Mouse (Mus musculus): ENCODE data around the gene Pabpn1.
A peak's percentile ranks its signal among the peaks of the same experiment; 100 is the strongest.

The Pabpn1 gene

DNA sequence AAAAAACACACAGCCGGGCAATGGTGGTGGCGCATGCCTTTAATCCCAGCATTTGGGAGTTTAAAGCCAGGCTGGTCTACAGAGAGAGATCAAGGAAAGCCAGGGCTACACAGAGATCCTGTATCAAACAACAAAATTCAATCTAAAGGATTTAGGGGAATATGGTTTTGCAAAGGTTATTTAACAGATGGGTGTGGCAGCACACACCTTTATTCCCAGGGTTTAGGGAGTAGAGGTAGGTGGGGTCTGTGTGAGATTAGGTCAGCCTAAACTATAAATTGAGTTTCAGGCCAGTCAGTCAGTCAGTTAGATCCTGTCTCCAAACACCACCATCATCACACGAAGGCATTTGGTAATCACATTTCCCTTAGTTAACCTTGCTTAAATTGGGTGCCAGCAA lies at the start of gene Pabpn1:
Gene Pabpn1, plus strand, starts transcription at position 301 of the 400 bp plus-strand sequence.
- DNase-seq, result no peak

GRCm38 (mm10) chr14:54843461-54843860 lies 48.8 kb upstream of the Pabpn1 start:
- no peak for DNase-seq

GRCm38 (mm10) chr14:54855726-54856125 lies 36.6 kb upstream of the Pabpn1 start:
- no peak for DNase-seq

- DNase-seq, result no peak
Observed at GRCm38 (mm10) chr14:54856703-54857102, 35.6 kb upstream of the Pabpn1 start.

DNA sequence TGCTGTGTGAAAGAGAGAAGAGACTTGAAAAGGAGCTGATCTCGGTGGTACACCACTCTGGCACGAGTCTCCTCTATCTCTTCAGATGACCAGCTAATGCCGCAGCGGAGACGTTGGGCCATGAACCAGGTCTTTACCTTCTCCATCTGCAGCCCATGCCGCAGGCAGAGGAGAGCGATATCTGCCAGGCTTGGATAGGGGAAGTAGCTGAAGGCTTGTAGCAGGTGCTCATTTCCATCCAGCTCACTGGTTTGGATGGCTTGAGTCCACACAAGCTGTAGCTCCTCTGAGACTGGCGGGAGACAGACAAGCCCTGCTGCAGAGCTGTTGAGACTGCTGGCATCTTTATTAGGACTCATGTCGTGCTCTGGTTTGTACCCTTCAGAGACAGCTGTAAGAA lies 34.4 kb upstream of the Pabpn1 start:
- peak; percentile 61 for DNase-seq

DNA sequence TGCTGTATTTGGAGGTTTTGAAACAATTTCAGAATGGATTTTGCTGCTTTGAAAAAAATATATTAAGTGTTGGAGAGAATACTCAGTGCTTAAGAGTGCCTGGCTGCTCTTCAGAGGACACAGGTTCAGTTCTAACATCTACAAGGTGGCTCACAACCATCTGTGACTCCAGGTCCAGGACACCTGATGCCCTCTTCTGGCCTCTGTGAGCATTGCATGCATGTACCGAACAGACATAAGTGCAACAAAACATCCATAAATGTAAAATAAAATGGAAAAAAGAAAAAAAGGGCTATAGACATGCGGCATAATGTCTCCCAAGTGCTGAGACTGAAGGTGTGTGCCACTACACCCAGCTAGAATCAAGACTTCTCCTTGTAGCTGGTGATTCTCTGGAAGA lies 31.8 kb upstream of the Pabpn1 start:
- peak; percentile 62 for DNase-seq

DNA sequence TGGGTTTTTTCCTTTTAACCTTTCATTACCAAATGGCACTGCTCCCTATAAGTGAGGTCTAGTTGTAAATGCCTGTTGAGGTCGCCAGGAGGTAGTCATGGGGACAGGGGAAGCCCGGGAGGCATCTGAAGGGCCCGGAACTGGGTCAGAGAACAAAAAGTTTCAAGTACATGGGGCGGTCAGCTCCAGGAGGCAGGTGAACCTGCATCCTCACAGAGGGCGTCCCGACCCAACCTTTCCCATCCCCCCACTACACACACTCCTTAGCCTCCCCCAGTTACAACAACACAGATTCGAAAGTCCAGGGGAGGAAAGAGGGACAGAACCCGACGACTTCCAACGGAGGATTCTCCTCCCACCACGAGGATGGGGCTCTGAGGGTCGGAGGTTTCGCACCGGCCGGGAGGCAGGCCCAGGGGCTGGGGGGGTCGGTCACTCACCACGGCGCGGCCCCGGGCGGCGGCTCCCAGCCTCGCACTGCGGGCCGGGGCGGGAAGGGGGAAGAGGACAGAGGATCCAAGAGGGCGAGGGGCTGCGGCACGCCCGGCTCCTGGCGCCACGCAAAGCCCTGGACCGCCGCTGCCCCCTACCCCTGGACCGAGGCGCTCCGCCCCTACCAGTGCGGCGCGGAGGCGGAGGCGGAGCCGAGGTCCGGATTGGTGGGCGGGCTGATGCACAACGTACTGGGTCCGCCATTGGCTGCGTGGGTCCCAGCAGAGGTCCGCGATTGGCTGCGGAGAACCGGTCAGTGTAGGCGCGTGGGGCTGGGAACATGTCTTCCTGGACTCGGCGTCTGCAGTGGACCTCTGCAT lies 28.6 kb upstream of the Pabpn1 start:
- DNase-seq, result peak; percentile 89

DNA sequence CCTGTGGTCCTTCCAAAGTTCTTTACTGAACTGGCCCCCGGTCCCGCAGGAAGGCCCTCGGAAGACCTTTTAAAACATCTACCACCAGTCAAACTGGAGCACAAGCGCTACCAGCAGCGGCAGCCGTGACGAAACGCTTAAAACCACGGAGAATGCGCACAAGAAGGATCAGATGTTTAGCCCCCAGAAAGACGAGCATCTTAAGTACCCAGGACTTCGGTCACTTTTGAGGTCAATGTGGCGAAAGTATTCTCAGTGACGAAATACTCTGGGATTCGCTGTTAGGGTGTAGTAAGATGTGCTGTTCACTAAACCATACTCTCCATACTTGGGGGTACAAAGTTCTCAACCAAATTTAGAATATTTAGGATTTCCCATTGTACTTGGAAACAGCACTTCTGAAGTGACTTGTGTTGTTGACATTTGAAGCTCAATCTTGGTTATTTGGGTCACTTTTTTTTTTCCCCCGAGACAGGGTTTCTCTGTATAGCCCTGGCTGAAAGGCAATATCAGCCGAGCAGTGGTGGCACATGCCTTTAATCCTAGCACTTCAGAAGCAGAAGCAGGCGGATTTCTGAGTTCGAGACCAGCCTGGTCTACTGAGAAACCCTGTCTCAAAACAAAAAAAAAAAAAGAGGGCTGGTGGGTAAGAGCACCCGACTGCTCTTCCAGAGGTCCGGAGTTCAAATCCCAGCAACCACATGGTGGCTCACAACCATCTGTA lies 27.8 kb upstream of the Pabpn1 start:
- DNase-seq, result no peak

GRCm38 (mm10) chr14:54865626-54866025 lies 26.7 kb upstream of the Pabpn1 start:
- no peak for DNase-seq

- no peak for DNase-seq
Observed at GRCm38 (mm10) chr14:54866268-54866667, 26.0 kb upstream of the Pabpn1 start.

- DNase-seq, result no peak
Observed at GRCm38 (mm10) chr14:54866936-54867335, 25.4 kb upstream of the Pabpn1 start.

DNA sequence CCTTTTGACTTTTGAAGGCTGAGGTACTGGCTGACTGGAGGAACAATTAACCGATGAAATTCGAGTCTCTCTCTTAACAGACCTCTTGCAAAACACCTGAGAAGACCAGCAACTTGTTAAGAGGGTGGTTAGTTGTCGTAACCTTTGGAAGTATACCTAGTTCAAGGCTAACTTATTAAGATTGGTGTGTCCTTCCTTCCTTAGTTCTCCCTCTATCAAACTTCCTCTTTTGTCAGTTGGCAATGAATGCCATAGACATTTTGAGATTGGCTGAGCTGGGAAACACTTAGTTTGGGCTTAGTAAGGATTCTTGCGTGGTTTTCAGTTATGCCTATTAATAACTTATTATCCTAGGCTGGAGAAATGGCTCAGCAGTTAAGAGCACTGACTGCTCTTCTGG lies 24.3 kb upstream of the Pabpn1 start:
- DNase-seq, result no peak

GRCm38 (mm10) chr14:54870861-54871260 lies 21.4 kb upstream of the Pabpn1 start, which contains the start of gene Homez:
TSS of gene Homez (minus strand) at chr14:54870961.
- DNase-seq, result no peak

DNA sequence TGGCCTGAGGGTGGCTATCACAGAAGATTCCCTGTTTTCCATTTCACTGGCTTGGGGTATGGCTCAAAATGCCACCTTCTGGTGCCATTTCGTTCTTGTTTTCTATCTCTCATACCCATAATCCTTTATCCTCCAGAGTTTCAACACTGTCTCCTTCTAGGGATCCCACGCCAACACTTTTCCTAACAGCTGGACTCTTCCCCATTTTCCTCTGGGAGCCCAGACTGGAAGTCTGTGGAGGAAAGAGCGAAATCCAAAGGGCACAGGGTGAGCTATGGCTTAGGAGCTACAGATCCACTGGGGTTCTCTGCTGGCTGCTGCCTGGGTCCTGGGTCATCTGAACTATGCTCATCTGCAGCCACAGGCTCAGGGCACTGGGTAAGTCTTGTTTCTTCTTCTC lies 18.1 kb upstream of the Pabpn1 start:
- DNase-seq, result no peak

DNA sequence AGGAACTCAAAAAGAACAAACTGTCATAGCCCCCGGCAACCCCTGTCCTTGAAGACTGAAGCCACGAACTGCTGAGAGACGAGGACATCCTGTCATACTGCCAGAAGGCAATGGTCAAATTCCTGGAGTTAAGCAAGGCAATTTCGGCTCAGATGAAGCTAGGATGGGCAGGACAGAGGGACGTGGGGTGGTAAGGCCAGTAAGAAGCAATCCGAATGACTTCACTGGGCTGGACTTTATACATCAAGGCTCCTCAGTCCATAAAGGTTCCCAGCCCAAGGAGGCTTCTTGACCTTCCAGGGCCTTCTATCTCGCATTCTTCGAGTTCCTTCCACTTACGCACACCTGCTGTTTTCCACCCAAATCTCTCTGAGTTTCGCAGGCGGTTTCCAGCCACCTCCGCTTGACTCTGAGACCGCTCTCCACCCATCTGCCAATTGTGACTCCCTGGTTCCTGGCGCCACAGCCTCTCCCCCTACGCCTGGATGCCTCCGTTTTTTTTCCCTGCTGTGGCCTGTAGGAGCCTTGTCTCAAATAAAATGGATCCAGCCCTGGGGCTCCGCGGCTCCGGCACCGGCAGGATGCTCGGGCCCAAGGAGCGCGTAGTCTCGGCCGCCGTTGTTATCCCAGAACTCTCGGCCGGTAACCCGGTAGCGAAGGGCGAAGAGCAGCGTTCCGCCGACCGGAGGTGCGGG lies 16.3 kb upstream of the Pabpn1 start:
- DNase-seq, result no peak

- peak; percentile 93 for DNase-seq
Observed at GRCm38 (mm10) chr14:54876539-54877047, 15.7 kb upstream of the Pabpn1 start.

GRCm38 (mm10) chr14:54877048-54877715 lies 15.1 kb upstream of the Pabpn1 start, which contains the start of gene Ppp1r3e:
TSS of gene Ppp1r3e (minus strand) at chr14:54877550.
- peak; percentile 73 for DNase-seq

DNA sequence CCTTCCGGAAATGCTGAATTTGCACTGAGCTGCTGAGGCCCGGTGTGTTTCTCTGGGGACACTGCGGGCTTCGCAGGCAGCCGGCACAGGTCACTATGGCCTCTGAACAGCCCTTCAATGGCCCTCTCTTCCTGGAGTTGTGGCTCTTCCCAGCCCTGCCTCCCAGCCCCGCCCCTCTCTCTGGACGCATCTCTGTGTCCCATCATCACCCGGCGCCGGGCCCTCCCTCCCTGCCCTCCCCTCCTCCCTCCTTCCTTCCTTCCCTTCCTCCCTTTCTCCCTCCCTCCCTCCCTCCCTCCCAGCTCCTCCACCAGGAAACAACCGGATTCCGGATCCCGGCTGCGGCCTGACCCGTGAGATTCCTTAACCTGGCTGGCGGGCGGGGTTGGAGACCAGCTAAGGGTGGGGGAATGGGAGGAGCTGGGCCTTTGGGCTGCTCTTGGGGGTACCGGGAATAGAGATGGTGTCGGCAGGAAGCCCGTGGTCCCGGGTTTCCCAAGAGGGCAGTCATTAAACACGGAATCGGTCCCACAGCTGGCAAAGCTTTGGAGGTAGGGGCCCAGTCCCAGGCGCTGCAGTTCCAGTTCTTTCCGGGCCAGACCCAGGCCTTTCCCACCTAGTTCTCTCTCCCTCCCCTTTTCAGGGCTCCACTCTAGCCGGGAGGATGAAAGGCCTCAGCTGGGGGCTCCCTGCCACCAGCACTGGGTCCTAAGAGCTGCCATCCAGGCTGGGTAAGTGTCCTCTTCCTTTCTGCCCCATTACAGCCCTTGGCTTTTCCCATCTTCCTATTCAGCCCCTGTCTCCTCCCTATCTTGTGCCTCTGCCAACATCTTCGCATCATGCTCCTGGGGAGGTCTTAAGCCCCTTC lies 8.9 kb upstream of the Pabpn1 start, which contains the start of the genes Bcl2l2 and Gm20521:
Gene Bcl2l2, plus strand, starts transcription at position 224 of the 868 bp plus-strand sequence.
Gene Gm20521, plus strand, starts transcription at position 288 of the 868 bp plus-strand sequence.
- peak; percentile 79 for DNase-seq

DNA sequence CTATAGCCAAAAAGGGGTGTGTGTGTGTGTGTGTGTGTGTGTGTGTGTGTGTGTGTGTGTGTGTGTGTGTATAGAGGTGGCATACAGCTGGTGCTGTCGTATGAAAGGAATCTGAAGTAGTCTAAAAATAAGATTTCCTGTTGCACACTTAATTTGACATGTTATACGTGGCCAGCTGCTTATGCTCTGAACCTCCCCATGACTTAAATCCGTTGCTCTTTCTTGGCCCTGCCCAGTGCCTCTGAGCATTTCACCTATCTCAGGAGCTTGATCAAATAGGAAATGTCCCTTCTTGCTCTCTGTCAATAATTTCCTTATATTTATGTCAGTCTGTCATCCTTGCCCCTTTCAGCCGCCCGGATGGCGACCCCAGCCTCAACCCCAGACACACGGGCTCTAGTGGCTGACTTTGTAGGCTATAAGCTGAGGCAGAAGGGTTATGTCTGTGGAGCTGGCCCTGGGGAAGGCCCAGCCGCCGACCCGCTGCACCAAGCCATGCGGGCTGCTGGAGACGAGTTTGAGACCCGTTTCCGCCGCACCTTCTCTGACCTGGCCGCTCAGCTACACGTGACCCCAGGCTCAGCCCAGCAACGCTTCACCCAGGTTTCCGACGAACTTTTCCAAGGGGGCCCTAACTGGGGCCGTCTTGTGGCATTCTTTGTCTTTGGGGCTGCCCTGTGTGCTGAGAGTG lies 8.1 kb upstream of the Pabpn1 start:
- no peak for DNase-seq

DNA sequence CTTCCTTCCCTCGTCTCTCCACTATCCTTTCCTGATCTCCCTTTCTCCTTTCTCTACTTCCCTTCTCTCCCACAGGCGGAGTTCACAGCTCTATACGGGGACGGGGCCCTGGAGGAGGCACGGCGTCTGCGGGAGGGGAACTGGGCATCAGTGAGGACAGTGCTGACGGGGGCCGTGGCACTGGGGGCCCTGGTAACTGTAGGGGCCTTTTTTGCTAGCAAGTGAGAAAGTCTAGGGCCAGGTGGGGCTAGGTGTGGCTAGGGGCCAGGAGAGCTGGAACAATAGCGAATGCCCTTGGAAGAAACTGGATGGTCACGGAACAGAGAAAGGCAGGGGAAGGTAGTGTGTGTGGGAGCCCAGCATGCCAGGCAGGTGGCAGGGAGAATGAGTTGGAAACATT lies 7.0 kb upstream of the Pabpn1 start:
- no peak for DNase-seq

Data from cerebellum, adult 11 months (tissue).